Mouse (Mus musculus): ENCODE measurements at regions not wholly inside any gene's neighbourhood (a gene's known extent, or its start where the extent isn't known, plus 50 kb on each side); places are given as distances from the start of the nearest gene placed in this dataset.

- TF ChIP-seq USF2 (conservative IDR thresholded peaks at IDR 0.05; ENCODE audit: low read depth, low read length), result no peak
- no peak for TF ChIP-seq MAFK (IDR thresholded peaks at IDR 0.05; ENCODE audit: insufficient replicate concordance, low read length)
- no peak for TF ChIP-seq CTCF (conservative IDR thresholded peaks at IDR 0.05 in 1 of 2, IDR thresholded peaks at IDR 0.05 in 1 of 2; ENCODE audit: low read depth in 2 of 2, low read length in 2 of 2)
- no peak for TF ChIP-seq MAZ (IDR thresholded peaks at IDR 0.05; ENCODE audit: low read depth, low read length)
- TF ChIP-seq SIN3A (IDR thresholded peaks at IDR 0.05; ENCODE audit: low read length), result no peak
- no peak for TF ChIP-seq NRF1 (IDR thresholded peaks at IDR 0.05; ENCODE audit: low read depth, low read length)
- no peak for TF ChIP-seq POLR2A (IDR thresholded peaks at IDR 0.05; ENCODE audit: low read depth, low read length)
- TF ChIP-seq MEF2A (IDR thresholded peaks at IDR 0.05; ENCODE audit: borderline replicate concordance, low read depth, low read length), result no peak
- TF ChIP-seq POLR2AphosphoS2 (IDR thresholded peaks at IDR 0.05; ENCODE audit: low read depth, low read length), result no peak
- TF ChIP-seq TCF12 (IDR thresholded peaks at IDR 0.05; ENCODE audit: low read depth, low read length), result no peak
- no peak for TF ChIP-seq MXI1 (IDR thresholded peaks at IDR 0.05; ENCODE audit: low read depth, low read length)
These were observed 610.3 kb upstream of the Tbl1xr1 start for GRCm38 (mm10) chr3:21466113-21466645.

Data from CH12.LX (cell line).